Mouse (Mus musculus) subcutaneous adipose tissue, adult 2 months (tissue): ENCODE results near the gene Zc3h15. TPM values are rescaled to one million over a fixed set of nuclear protein-coding genes. Genes with fewer than 3 reads are reported as not detected.

Experiments
- polyA plus RNA-seq: library from polyadenylated mRNA; depleted of rRNA; stranded (reverse); fragments of >200 nt; gene quantifications from 2 replicates; pipeline ENCODE4 v1.2.3, GENCODE M21; 2012; ENCODE audit warnings: low replicate concordance; rRNA removed

The Zc3h15 gene
- polyA plus RNA-seq, result 13.9 and 28.2 TPM in 2 replicates

GRCm38 (mm10) chr2:83644276-83645252 is at the start of gene Zc3h15:
Zc3h15 (plus strand) TSS chr2:83644435.

Other genes starting within 250 kb of the Zc3h15 start
- gene Itgav, start 80.0 kb downstream of the Zc3h15 start, polyA plus RNA-seq, result 18.5 and 45.7 TPM in 2 replicates
- 1.1 and 3.3 TPM in 2 replicates for gene Fam171b, start 168.2 kb downstream of the Zc3h15 start, polyA plus RNA-seq